Mouse (Mus musculus): ENCODE measurements around the gene Lonrf2. TPM values are rescaled to one million over a fixed set of nuclear protein-coding genes. Genes with fewer than 3 reads are reported as not detected.

Lonrf2 gene
- polyA plus RNA-seq (2015; fragmentation: Nextera tagmentation; extraction: Ambion mirVana) = 0.07 and 0.08 TPM in 2 replicates

DNA sequence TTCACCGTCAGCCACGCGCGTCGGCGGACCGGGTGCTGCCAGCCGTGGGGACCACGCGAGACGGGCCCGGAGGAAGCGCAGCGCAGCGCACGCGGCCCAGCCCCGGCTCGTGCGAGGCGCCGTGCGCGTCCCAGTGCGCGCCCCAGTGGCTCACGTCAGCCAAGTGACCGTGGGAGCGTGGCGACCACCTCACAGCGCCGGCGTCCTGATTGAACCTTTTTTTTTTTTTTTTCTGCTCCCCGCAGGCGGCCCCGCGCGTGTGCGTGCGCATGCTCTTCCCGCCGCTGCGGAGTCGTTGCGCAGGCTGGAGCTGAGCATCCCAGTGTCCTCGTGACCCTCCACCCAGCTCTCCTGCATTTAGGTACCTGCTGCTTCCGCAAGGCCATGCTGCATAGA is at the start of gene Lonrf2:
Gene Lonrf2 (minus strand): TSS at position 235 of the 396 bp plus-strand sequence.
- Histone ChIP-seq H3K9ac (replicated peaks; ENCODE audit: low read depth) (no peak within 1 kb of the TSS), H3K9me3 (ENCODE audit: low read length) (no peaks in the 10 kb centered on the region), H3K4me3 (ENCODE audit: low read depth, low read length) (peak within 1 kb of the TSS; percentile 44), H3K27me3 (replicated peaks; ENCODE audit: insufficient read depth, low read length) (peaks cover 23% of the 10 kb centered on the region), H3K4me1 (ENCODE audit: insufficient read depth, low read depth, low read length) (no peaks in the 10 kb centered on the region; the same call in 1 of the 2 replicates), H3K4me2 (replicated peaks; ENCODE audit: low read depth, low read length) (peak within 1 kb of the TSS; percentile 84), H3K36me3 (ENCODE audit: insufficient read depth, low read length) (no peaks in the 10 kb centered on the region), H3K27ac (ENCODE audit: low read length) (no peak within 1 kb of the TSS)
- under 1% methylated on average over 39 of the region's 47 CpGs for WGBS
- TF ChIP-seq EP300 (IDR thresholded peaks at IDR 0.05) (no peak), CTCF (IDR thresholded peaks at IDR 0.05) (no peak)
- peak; percentile 28; the same call in 1 of the 2 replicates for ATAC-seq
- DNase-seq (ENCODE audit: low spot score) = no peak

DNA sequence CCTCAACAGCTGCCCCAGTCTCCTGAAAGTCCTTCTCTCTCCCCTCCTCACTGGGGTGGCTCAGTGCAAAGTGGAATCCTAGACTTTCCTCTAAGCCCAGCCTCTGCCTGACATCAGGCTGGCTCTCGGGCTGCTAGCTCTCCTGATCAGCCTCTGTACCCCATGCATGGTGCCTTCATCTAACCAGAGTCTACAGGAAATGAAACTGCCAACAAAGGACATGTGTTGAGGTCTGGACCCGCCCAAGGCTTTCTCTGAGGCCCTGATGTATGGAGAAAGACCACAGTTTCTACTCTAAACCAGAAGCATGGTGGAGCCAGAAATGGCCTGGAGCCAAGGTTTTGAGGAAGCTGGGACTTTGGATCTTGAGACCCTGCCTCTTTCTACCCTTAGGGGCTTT is 49.4 kb upstream of the Lonrf2 start:
- WGBS = 74% methylated on average over 2 of the region's 2 CpGs
- TF ChIP-seq EP300 (IDR thresholded peaks at IDR 0.05) (no peak), CTCF (IDR thresholded peaks at IDR 0.05) (no peak)
- H3K4me1 ChIP-seq (ENCODE audit: insufficient read depth, low read depth, low read length) = no peaks in the 10 kb centered on the region
- no peak overlapping the region for H3K9ac ChIP-seq (replicated peaks; ENCODE audit: low read depth)
- no peaks in the 10 kb centered on the region for H3K9me3 ChIP-seq (ENCODE audit: low read length)
- H3K4me3 ChIP-seq (ENCODE audit: low read depth, low read length) = no peak overlapping the region
- no peaks in the 10 kb centered on the region for H3K36me3 ChIP-seq (ENCODE audit: insufficient read depth, low read length)
- ATAC-seq = no peak
- no peaks in the 10 kb centered on the region for H3K27me3 ChIP-seq (replicated peaks; ENCODE audit: insufficient read depth, low read length)
- H3K27ac ChIP-seq (ENCODE audit: low read length) = no peak overlapping the region
- H3K4me2 ChIP-seq (replicated peaks; ENCODE audit: low read depth, low read length) = no peak overlapping the region
- DNase-seq (ENCODE audit: low spot score) = no peak

DNA sequence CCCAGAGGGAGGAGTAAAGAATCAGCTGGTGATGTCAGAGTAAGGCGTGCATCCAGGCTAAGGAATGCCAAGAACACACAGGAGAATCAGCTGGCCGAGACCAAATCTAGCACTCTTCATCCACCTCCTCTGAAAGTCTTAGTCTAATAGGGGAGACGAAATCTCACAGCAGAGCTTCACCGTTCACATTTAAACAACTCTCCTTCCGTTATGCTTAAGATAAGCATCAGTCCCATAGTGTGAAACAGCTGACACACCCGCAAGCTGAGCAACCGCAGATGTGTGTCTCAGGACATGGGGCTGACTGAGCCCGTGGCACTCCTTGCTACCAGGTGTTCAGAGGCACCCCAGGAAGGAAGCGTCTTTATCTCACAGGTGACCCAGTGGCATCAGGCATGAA is 47.3 kb upstream of the Lonrf2 start:
- TF ChIP-seq EP300 (IDR thresholded peaks at IDR 0.05) (no peak), CTCF (IDR thresholded peaks at IDR 0.05) (no peak)
- Histone ChIP-seq H3K27me3 (replicated peaks; ENCODE audit: insufficient read depth, low read length) (no peaks in the 10 kb centered on the region), H3K9ac (replicated peaks; ENCODE audit: low read depth) (no peak overlapping the region), H3K4me1 (ENCODE audit: insufficient read depth, low read depth, low read length) (no peaks in the 10 kb centered on the region), H3K36me3 (ENCODE audit: insufficient read depth, low read length) (no peaks in the 10 kb centered on the region), H3K27ac (ENCODE audit: low read length) (no peak overlapping the region), H3K9me3 (ENCODE audit: low read length) (no peaks in the 10 kb centered on the region), H3K4me2 (replicated peaks; ENCODE audit: low read depth, low read length) (no peak overlapping the region), H3K4me3 (ENCODE audit: low read depth, low read length) (no peak overlapping the region)
- WGBS = 65% methylated on average over 9 of the region's 9 CpGs
- no peak for DNase-seq (ENCODE audit: low spot score)
- no peak for ATAC-seq

DNA sequence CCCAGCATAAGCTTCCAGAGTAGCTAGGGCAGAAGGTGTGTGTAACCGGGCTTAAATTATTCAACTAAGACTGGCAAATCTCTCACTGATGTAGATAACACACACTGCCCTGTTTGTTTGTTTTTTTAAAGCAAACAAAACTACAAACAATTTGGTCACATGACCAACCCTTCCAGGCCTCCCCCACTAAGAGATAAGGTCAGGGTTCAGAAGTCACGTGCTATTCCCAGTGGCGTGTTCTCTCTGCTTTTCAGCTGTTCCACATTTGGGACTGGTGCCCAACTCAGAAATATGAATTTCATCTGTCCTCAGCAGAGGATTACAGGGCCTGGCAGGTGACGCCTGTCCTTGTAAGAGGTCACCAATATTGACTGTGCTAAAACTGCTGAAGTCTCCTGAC is 46.2 kb upstream of the Lonrf2 start:
- Histone ChIP-seq H3K4me1 (ENCODE audit: insufficient read depth, low read depth, low read length) (no peaks in the 10 kb centered on the region), H3K27ac (ENCODE audit: low read length) (no peak overlapping the region), H3K36me3 (ENCODE audit: insufficient read depth, low read length) (no peaks in the 10 kb centered on the region), H3K9me3 (ENCODE audit: low read length) (no peaks in the 10 kb centered on the region), H3K4me3 (ENCODE audit: low read depth, low read length) (no peak overlapping the region), H3K4me2 (replicated peaks; ENCODE audit: low read depth, low read length) (no peak overlapping the region), H3K27me3 (replicated peaks; ENCODE audit: insufficient read depth, low read length) (no peaks in the 10 kb centered on the region), H3K9ac (replicated peaks; ENCODE audit: low read depth) (no peak overlapping the region)
- DNase-seq (ENCODE audit: low spot score) (no peak), ATAC-seq (no peak)
- no peak for TF ChIP-seq EP300 (IDR thresholded peaks at IDR 0.05)
- TF ChIP-seq CTCF (IDR thresholded peaks at IDR 0.05) = no peak
- WGBS = 69% methylated on average over 4 of the region's 4 CpGs

DNA sequence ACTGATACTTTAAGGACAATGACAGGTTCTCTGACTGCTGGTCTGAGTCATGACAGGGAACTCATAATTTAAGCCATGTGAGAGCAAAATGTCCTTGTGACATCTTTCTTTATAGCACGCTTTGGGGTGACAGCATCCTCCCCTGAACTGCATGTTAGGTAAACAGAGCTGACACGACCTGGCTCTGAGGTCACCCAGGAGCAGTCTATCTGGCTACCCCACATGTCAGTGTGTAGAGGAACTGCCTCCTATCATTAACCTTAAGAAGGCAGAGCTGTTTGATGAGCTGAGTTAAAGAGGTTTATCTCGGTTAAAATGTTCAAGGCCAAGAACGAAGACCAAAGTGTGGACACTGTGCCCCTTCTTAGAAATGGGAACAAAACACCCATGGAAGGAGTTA is 44.9 kb upstream of the Lonrf2 start:
- Histone ChIP-seq H3K4me1 (ENCODE audit: insufficient read depth, low read depth, low read length) (no peaks in the 10 kb centered on the region), H3K27ac (ENCODE audit: low read length) (no peak overlapping the region), H3K36me3 (ENCODE audit: insufficient read depth, low read length) (no peaks in the 10 kb centered on the region), H3K4me3 (ENCODE audit: low read depth, low read length) (no peak overlapping the region), H3K9ac (replicated peaks; ENCODE audit: low read depth) (no peak overlapping the region), H3K9me3 (ENCODE audit: low read length) (no peaks in the 10 kb centered on the region), H3K27me3 (replicated peaks; ENCODE audit: insufficient read depth, low read length) (no peaks in the 10 kb centered on the region), H3K4me2 (replicated peaks; ENCODE audit: low read depth, low read length) (no peak overlapping the region)
- 43% methylated on average over 4 of the region's 4 CpGs for whole genome bisulfite sequencing
- TF ChIP-seq CTCF (IDR thresholded peaks at IDR 0.05) = no peak
- no peak for TF ChIP-seq EP300 (IDR thresholded peaks at IDR 0.05)
- no peak for DNase-seq (ENCODE audit: low spot score)
- ATAC-seq = no peak

DNA sequence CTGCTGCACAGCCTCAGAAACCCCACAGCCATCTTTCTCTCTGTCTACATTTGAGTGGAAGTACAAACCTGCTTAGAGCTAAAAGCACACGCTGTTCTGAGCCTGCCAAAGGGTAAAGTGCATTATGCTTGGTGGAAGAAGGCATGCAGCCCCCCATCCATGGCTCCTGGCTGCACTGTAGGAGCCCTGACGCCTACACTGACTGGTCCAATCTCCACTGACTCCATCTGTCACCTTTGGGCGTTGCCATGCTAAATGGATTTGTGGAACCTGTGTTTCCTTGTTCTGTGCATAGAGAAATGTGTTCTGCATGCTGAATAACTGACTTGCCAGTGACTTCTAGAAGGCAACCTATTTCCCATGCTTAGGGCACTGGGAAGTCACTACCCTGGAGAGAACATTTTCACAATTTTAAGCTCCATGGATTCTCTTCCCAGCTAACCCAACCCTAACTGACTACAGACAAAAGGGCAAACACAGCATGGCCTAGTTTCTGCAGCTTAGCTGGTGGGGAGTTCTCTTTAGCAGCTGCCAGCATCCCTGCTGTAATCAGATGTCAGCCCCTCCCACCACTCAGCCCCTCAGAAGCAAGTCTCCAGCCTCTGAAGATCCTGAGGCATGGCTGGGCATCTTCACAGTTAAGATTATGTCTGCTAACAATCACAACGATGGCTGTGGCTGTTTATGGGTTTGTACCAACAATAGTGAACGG is 40.3 kb upstream of the Lonrf2 start:
- WGBS = 47% methylated on average over 5 of the region's 5 CpGs
- TF ChIP-seq EP300 (IDR thresholded peaks at IDR 0.05) (no peak), CTCF (IDR thresholded peaks at IDR 0.05) (no peak)
- Histone ChIP-seq H3K27ac (ENCODE audit: low read length) (no peak overlapping the region), H3K9me3 (ENCODE audit: low read length) (no peaks in the 10 kb centered on the region), H3K36me3 (ENCODE audit: insufficient read depth, low read length) (no peaks in the 10 kb centered on the region), H3K9ac (replicated peaks; ENCODE audit: low read depth) (no peak overlapping the region), H3K27me3 (replicated peaks; ENCODE audit: insufficient read depth, low read length) (no peaks in the 10 kb centered on the region), H3K4me1 (ENCODE audit: insufficient read depth, low read depth, low read length) (no peaks in the 10 kb centered on the region), H3K4me3 (ENCODE audit: low read depth, low read length) (no peak overlapping the region), H3K4me2 (replicated peaks; ENCODE audit: low read depth, low read length) (no peak overlapping the region)
- DNase-seq (ENCODE audit: low spot score) = no peak
- no peak for ATAC-seq

Data from lung, postnatal 0 days (tissue).